Mouse (Mus musculus): ENCODE results near the gene Med13.

Med13 gene

GRCm38 (mm10) chr11:86356854-86357788 is at the start of gene Med13:
TSS of gene Med13 (minus strand) at chr11:86357602.
- DNase-seq, result peak; percentile 59 to 66

- DNase-seq, result no peak
Measured at GRCm38 (mm10) chr11:86404590-86404989, 47.2 kb upstream of the Med13 start.

GRCm38 (mm10) chr11:86403845-86404244 is 46.4 kb upstream of the Med13 start:
- peak; percentile 46 to 52 for DNase-seq

GRCm38 (mm10) chr11:86399241-86400107 is 42.1 kb upstream of the Med13 start:
- DNase-seq, result peak; percentile 72 to 76

GRCm38 (mm10) chr11:86396950-86397594 is 39.7 kb upstream of the Med13 start:
- DNase-seq, result peak in 1 of 2 experiments; percentile 38

GRCm38 (mm10) chr11:86396518-86396917 is 39.1 kb upstream of the Med13 start:
- DNase-seq, result no peak

GRCm38 (mm10) chr11:86395513-86396125 is 38.2 kb upstream of the Med13 start:
- peak; percentile 84 to 85 for DNase-seq

GRCm38 (mm10) chr11:86395100-86395499 is 37.7 kb upstream of the Med13 start:
- no peak for DNase-seq

- no peak for DNase-seq
Measured at GRCm38 (mm10) chr11:86391687-86392086, 34.3 kb upstream of the Med13 start.

GRCm38 (mm10) chr11:86390308-86390707 is 32.9 kb upstream of the Med13 start:
- no peak for DNase-seq

- DNase-seq, result no peak
Measured at GRCm38 (mm10) chr11:86389506-86389905, 32.1 kb upstream of the Med13 start.

GRCm38 (mm10) chr11:86388821-86389480 is 31.5 kb upstream of the Med13 start:
- DNase-seq, result no peak

- DNase-seq, result no peak
Measured at GRCm38 (mm10) chr11:86387121-86387893, 29.9 kb upstream of the Med13 start.

- DNase-seq, result no peak
Measured at GRCm38 (mm10) chr11:86386576-86386975, 29.2 kb upstream of the Med13 start.

GRCm38 (mm10) chr11:86385710-86386282 is 28.4 kb upstream of the Med13 start:
- peak; percentile 77 to 79 for DNase-seq

GRCm38 (mm10) chr11:86384141-86384540 is 26.7 kb upstream of the Med13 start:
- peak; percentile 60 to 64 for DNase-seq

GRCm38 (mm10) chr11:86382520-86383157 is 25.2 kb upstream of the Med13 start:
- no peak for DNase-seq

GRCm38 (mm10) chr11:86381478-86382091 is 24.2 kb upstream of the Med13 start:
- no peak for DNase-seq

- no peak for DNase-seq
Measured at GRCm38 (mm10) chr11:86380521-86381238, 23.3 kb upstream of the Med13 start.

Measured in B cell, adult 2 months (primary cell).